Mouse (Mus musculus): ENCODE results near the gene Gatad2a.
A peak's percentile ranks its signal among the peaks of the same experiment; 100 is the strongest.
"Not testable (repeated sequence)": the region's sequence is repeated elsewhere in the genome, so short reads cannot be mapped to it uniquely, and the experiment has no call there.

The Gatad2a gene

DNA sequence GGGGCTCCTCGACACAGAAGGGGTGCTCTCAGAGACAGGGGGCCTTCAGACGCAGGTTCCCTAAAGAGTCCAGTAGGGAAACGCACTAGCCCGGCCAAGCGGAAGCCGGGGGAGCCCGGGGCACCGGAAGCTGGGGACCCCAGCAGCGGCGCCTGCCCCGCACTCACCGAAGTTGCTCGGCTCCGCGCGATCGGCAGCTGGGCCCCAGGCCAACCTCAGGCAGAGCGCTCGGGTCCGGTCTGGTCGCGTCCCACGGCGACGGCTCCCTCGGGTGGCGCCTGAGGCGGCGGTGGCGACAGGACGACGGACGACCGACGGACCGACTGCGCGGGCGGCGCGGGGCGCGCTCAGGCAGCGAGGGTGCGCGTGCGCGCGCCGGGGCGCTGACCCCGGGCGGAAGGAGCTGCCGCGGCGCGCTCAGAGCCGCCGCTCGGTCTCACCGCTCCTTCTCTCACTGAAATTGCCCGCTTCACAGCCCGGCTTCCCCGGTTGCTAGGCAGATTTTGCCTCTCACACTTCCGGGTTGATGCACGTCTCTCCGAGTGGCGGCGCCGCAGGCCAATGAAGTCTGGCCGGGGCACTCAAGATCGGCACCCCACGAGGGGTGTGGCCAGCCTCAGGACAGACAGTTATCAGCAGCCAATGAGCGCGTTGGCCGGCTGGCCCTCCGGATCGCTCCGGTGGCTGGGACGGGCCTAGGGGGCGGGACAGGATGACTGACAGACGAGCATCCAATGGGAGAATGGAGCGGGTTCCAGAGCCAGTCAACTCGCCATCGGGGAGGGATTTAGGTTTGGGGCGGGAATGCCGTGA, at the start of gene Gatad2a:
Gatad2a (minus strand) TSS at position 609 of the 813 bp plus-strand sequence.
- peak; percentile 99 to 100 for DNase-seq (ENCODE audit: low spot score in 2 of 2)

DNA sequence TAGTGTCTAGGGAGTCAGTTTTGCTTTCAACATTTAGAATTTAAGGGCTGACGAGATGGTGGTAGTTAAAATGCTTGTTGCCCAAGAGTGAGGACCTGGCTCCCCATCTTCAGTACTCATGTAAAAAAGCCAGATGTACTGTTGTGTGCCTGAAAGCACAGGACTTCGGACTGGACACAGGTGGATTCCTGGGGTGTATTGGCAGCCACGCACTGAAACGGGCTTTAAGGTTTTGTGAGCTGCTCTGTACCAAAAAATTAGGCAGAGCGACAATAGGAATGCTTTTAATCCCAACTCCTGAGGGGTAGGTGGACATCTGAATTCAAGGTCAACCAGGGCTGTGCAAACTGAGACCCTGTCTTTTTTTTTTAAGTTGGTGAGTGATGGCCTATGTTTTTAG, 47.8 kb upstream of the Gatad2a start:
- no peak for DNase-seq (ENCODE audit: low spot score in 2 of 2)

DNA sequence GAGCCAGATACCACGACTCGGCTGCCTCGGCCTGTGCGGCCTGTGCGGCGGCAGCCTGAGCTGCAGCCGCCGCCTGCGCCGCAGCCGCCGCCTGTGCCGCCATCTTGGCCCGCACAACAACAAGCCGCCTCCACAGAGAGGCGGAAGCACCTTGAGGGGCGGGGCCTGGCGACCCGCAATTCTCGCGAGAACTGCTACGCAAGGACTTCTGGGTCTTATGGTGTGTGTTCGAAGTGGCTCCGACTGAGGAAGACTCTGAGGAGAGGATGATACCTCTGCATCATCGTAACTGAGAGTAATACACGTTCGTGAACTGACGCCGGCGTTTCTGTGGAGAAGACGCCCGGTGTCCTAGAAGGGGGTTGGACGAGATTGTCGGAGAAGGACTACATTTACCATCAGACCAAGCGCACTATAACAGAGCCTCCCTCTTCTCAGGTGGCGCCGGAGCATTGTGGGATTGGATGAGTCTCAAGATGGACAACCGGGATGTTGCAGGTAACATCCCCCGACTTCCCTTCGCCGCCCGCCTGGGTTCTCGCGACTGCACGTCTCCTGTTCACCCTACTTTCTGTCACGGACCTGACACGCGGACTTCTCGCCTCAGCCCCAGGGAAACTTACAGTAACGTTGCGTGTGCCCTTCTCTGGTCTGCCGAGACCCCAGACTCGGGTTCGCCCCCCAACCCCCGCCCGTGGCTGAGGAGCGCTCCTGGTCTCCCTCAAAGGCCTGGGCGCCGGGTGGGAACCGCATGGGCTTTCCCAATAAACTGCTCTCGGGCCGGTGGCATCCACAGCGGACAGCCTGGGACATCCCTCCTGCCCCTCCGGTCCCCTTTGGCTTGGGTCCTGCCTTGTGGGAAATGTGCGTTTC, 46.6 kb upstream of the Gatad2a start, which contains the start of the genes Mau2 and Sugp1:
Mau2 (minus strand) TSS at position 152 of the 873 bp plus-strand sequence.
Sugp1 (plus strand) TSS at position 231 of the 873 bp plus-strand sequence.
- peak; percentile 98 for DNase-seq (ENCODE audit: low spot score in 2 of 2)

DNA sequence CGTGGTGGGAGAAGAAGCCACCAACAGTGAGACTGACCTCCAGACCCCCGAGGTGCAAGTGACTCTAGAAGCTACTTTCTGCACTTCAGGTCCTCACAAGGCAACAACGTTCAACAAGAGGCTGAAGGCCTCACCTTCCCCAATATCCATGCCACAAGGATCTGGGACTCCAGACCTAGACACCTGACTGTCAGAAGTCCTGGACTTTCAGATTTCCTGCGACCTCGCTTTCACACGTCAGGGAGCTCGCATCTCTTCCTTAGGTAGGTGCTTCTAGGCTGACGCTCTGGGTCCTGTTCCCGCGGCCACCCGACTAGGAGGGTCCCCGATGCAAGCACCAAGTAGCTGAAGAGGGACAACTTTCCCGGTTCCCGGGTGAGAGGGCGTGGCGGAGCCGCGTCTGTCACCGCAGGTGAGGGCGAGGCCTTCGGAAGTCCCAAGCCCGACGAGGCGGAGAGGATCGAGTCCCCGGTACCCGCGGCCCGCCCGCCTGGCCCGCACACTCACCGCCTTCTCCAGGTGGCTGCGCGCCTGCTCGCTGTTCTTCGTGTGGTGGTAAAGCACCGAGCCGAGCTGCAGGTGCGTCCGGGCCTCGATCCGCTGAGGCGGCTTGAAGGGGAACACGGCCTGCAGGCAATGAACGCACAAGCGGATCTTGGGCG, 45.8 kb upstream of the Gatad2a start:
- peak; percentile 56 to 84 for DNase-seq (ENCODE audit: low spot score in 2 of 2)

DNA sequence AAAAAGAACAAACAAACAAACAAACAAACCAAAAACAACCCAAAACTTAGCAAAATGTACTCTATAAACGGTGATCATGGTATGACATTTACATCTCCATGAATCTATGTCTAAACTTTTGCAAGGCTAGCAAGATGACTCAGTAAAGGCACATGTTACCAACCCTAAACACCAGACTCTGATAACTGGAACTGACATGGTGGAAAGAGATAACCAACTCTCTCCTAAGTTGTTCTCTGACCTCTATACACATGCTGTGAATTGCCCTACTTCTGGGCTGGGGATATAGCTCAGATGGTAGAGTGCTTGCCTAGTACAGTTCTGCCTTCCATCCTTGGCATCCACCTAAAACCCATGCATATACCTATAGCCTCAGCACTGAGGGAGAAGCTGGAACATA, 41.8 kb upstream of the Gatad2a start:
- DNase-seq (ENCODE audit: low spot score in 2 of 2), result no peak

DNA sequence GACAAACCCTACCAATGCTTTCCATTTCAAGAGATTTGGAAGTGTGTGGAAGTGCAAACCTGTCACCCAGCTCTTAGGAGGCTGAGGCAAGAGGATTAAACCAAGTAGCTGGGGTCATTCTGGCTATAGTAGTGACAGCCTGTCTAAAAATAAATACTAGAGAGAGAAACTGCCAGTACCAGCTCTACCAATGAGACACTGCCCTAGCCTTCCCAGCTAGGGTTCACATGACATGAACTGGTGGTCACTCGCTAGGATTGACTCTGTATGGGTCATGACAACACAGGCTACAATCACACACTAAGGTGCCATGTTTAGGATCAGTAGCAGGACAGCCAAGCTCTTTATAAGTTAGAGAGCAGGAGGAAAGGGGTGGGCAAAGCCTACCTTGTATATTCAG, 34.1 kb upstream of the Gatad2a start:
- DNase-seq (ENCODE audit: low spot score in 2 of 2), result no peak

DNA sequence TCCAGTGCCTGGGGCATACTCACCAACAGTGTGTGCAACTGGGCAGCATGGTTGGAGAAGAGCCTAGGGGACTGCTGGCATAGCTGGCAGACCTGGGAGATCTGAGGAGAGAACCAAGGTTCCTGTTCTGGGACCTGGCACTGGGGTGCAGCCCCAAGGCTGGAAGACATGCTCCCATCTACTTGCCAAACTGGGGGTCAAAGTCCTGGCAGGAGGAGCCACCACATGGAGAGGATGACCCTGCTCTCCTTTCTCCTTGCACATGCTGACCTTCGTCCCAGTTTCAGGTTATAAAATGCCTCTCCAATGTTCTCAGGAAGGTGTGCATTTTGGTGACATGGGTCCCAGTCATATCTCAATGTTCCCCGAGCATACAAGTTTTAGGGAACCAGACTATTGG, 30.0 kb upstream of the Gatad2a start:
- no peak for DNase-seq (ENCODE audit: low spot score in 2 of 2)

DNA sequence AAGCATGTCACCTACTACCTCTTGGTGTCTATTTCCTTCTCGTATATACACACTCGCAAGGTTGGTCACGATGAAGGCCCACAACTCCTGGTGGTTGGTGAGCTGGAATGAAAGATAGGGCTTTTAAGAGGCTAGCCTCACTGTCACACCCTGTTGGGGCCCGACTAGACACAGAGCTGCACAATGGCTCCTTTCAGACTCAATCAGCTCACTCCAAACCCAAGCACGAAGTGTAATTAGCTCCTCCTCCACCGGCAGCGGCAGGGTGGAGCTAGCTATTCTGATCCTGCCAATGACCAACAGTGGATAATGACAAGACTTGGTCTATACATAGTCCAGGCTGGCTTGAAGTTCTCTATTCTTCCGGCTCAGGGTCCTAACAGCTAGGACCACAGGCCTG, 27.4 kb upstream of the Gatad2a start:
- DNase-seq (ENCODE audit: low spot score in 2 of 2), result no peak

DNA sequence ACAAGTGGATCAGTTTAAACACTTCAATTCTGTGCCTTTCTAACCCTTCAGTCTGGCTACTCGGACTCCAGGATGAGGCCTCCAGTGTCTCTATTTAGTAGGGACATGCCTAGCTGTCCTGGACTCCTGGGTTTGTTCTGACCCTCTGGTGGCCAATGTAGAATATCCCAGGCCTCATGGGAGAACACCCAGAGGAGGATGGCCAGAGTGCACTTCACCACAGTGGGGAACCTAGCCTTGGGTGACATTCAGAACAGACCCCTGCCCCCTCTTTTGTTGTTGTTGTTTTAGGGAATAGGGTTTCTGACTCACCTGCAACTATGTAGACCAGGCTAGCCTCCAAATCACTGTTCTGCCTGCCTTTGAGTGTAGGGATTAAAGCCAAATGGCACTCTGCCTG, 18.8 kb upstream of the Gatad2a start:
- DNase-seq (ENCODE audit: low spot score in 2 of 2), result no peak

DNA sequence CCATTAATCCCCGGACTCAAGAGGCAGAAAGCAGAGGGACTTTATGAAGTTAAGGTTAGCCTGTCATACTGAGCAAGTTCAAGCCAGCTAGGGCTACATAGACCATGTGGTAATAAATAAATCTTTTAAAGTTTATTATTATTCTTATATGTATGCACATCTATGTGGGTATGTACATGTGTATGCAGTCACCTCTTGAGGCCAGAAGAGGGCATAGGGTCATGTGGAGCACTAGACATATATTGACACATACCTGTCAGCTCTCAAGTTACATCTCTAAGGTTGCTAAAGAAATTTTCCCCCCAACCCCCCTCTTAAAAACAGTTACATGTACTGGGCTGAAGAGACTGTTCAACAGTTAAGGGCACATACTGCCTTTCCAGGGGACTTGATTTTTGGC, 16.6 kb upstream of the Gatad2a start:
- no peak for DNase-seq (ENCODE audit: low spot score in 2 of 2)

DNA sequence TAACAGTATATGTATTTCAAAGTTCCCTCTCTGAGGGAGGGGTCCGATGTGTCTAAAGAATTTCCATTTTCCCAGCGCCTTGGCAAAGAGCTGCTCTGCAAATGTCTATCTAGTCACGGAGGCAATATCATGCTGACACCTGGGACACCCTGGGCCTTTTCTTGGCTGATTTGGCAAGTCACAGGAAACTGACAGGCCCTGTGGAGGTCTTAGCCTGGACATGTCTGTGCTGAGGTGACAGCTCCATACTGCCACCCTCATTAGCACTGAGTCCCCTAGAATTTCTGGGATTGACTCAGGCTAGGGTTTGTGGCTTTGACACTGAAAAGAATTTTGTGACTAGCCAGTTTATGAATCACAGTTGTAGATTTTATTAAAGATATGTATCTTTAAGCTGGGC, 16.2 kb upstream of the Gatad2a start:
- DNase-seq (ENCODE audit: low spot score in 2 of 2), result no peak

DNA sequence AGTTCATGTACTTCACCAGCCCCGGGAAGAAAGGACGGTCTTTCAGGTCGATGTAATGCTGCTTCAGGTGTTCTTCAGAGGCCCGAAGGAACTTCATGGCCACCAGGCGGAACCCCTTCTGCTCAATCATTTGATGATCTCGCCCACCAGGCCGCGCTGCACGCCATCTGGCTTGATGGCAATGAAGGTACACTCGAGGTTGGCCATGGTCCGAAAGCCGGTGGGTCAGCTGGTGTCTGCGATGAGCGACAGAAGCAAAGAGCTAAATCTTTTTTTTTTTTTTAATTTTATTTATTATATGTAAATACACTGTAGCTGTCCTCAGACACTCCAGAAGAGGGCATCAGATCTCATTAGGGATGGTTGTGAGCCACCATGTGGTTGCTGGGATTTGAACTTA, 14.6 kb upstream of the Gatad2a start:
- not testable (repeated sequence) for DNase-seq (ENCODE audit: low spot score in 2 of 2)

DNA sequence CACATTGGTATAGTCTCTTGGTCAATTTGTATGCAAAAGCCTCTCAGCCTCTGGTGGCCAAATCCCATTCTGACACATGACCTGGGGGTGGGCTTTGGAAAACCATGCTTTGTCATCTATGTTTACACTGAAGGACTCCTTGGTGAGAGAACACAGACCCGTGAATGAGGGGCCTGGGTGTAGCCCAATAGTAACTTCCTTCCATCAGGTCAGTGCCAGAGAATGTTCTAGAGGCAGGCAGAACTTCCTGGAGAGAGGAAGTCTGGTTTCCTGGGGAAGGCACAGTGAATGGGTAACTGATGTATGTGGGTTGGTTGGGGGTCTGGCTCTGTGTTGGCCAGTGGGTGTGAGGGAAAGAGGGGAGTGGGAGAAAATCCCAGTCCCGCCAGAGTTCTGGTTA, 9.0 kb upstream of the Gatad2a start:
- DNase-seq (ENCODE audit: low spot score in 2 of 2), result no peak

DNA sequence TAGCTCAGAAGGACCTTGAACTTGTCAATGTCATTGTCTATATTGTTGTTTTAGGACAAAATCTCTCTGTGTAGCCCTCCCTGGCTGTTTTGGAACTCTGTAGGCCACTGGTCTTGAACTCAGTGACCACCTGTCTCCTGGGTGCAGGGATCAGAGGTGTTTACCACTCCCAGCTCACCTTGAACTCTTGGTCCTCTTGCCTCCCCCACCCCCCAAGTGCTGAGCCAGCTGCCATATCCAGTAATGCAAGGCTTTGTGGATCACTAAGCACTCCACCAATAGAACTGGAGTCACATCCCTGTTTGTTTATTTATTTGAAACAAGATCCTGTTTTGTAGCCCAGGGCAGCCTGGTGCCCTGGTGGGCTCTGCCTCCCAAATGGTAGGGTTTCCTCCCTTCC, 8.2 kb upstream of the Gatad2a start:
- no peak for DNase-seq (ENCODE audit: low spot score in 2 of 2)

DNA sequence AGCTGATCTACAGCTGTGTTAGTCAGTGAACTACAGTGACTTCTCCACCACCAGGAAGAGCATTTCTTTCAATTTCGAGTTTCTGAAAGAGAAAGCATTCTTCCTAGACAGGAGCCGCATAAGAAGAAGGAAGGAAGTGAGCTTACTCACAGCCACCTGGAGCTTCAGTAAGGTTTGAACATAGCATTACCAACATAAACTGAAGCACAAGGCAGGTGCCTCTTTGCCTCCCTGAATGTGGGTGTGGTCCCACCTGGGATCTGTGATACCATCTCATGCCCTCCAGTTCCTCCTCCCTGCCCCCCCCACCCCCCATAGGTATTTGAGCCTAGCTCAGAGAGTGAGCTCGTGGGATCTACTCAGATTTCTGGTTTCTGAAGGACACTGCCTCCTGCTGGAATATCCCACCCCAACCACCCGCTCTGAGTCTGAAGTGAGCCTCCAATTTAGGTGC, 7.0 kb upstream of the Gatad2a start:
- no peak for DNase-seq (ENCODE audit: low spot score in 2 of 2)

DNA sequence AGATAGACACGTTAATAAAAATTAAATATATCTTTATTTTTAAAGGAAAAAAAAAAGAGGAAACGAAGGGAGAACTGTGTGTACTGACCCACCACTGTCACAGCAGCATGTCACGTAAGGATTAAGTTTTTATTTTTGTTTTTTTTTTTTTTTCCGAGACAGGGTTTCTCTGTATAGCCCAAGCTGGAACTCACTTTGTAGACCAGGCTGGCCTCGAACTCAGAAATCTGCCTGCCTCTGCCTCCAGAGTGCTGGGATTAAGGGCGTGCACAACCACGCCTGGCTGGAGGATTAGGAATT, 5.7 kb upstream of the Gatad2a start:
- DNase-seq (ENCODE audit: low spot score in 2 of 2), result not testable (repeated sequence)

DNA sequence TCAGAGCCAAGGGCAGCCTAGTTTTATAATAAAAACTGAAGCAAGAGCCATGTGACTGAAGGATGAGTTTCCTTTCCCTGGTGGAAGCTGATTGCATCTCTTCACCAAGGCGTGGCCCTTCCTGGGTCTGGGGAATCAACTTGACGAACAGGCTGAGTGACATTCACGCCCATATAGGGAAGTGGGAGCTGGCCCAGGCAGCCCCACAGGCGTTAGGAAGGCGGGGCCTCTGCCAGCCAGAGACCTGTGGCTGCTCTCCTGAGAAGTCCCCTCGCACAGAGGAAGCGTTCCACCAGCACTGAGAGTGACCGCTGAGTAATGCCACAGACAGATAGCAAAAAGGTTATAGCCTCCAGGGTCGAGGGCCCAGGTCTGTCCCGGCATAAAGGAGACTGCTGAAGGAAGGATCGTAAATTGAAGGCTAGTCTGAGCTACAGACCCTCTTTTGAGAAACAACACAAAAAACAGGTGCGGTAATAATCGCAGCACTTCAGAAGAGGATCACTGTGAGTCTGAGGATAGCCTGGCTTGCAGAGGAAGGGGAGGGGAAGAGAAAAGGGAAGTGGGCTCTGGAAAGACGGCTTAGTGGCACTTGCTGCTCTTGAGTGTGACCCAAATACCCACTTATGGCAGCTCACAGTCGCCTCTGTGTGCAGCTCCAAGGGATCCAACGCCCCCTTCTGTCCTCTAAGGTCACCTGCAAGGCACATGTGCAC, 5.2 kb upstream of the Gatad2a start:
- peak; percentile 63 to 79 for DNase-seq (ENCODE audit: low spot score in 2 of 2)

DNA sequence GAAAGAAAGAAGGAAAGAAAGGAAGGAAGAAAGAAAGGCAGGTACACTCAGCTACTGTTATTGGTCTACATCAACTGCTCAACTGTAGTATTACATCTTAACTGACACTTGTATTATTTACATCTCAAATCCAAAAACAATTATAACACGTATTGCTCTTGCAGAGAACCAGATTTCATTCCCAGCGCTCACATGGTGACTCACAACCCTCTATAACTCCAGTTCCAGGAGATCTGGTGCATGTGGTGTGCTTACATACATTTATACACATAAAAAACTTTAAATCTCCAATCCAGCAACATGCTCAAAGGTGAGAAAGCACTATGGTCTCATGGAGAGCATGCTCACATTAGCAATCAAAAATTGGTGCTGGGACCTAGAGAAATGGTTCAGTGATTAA, 4.0 kb upstream of the Gatad2a start:
- no peak for DNase-seq (ENCODE audit: low spot score in 2 of 2)

DNA sequence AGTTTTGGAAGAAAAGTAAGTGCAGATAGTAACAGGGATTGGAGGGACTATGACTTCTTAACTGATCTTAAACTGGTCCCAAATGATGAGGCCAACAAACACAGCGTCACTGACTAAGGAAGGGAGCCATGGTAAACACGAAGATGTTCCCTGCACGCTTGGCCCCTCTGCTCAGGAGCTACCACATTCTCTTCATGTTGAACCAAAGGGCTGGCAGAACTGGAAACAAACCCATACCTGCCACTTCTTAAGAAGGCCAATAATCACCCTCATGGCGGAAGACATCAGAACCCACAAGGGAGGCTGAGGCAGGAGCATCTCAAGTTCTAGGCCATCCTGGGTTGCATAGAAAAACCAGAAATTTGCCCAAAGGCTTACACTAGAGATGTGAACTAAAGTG, 3.1 kb upstream of the Gatad2a start:
- no peak for DNase-seq (ENCODE audit: low spot score in 2 of 2)

DNA sequence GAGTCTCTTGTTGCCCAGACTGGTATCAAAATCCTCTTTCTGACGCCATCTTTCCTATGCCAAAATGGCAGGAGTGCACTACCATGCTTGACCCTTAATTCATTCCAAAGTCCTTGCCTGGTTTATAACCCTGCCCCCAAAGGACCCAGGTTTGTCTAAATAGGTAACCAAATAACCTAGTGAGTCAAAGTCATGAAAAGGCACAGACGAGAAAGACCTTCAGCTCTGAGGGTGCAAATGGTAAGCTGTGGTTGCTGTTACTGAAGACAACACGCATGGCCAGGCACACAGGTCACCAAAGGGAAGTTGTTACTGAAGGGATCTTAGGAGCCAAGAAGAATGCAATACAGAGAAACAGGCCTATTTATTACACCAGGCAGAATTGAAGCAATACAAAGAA, 2.5 kb upstream of the Gatad2a start:
- no peak for DNase-seq (ENCODE audit: low spot score in 2 of 2)

DNA sequence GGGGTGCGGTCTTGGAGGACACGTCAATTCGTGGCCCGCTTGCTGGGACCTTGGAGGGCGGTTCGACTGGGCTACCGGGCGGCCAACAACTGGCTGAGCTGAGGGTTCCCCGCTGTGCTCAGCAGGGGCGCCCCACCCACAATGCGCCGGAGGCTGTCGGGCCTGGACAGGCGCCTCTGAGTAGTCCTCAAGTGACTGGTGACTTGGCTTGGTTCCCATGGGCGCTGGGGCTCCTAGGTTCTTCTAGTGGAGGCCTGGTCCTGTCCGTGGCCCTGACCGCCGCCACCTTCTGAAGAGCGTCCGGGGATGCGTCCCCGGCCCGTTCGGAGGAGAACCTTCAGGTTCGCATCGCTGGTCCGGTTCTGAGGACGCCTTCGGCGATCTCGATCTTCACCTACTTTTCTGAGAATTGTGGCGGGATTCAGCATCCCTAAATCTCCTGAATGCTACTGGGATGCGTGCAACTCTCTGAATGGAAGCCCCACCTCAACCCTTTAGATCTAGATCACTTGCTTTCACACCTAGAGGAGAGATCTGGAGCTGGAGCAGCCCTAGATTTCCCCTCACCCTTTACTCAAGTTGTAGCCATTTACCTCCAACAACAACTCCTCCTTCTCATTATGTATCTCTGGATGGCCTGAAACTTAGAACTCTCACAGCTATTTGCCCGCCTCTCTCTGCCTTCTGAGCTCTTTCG, 553 bp upstream of the Gatad2a start:
- DNase-seq (ENCODE audit: low spot score in 2 of 2), result no peak

Measured in spleen, postnatal 4 days (tissue).